Mouse (Mus musculus) erythroblast, embryonic 14.5 days (primary cell): ENCODE measurements around the gene Gdpd5.

ENCODE experiments used
- GATA1 ChIP-seq: IDR thresholded peaks from 2 replicates; pipeline ENCODE4 v1.6.1; 2012; ENCODE audit warnings: low read length, inconsistent platforms, mixed read lengths
- TAL1 ChIP-seq: IDR thresholded peaks from 3 replicates; pipeline ENCODE4 v1.6.1; 2012; ENCODE audit warnings: low read length, inconsistent platforms, mixed read lengths

DNA sequence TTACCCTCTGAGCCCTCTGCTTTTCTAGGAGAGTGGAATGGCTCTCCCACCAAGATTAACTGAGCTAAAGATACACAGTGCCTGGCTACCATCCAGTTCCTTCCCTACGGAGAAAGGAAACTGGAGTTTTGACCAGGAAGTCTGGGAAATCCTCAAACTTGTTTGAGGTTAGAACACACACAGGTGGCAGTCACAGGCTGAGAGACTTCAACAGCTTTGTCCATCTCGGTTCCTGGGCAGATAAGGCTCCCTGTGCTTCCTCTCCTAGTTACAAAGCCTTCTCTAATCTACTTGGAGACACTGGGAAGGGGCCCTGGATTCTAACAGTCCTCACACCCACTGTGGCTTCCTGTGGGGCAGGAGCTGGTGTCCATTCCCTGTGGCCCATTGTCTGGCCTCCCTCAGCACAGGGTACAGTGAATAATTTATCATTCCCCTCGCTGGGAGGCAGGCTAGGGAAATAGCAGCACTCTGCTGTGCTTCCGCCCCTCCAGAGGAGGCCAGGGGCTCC, 2.9 kb downstream of the Gdpd5 start:
- no peak for TF ChIP-seq TAL1
- no peak for TF ChIP-seq GATA1
